Mouse (Mus musculus) forebrain, embryonic 15.5 days (tissue): ENCODE data around the gene Fes. TPM values are rescaled to one million over a fixed set of nuclear protein-coding genes. Genes with fewer than 3 reads are reported as not detected.

Source experiments
- ATAC-seq: fragments of 200-750 bp; cut with Nextera tagmentation; replicated peaks from 2 replicates; pipeline ENCODE4 v1.8.0; 2017; ENCODE audit warnings: mild to moderate bottlenecking, moderate TSS enrichment, moderate library complexity
- H3K27ac ChIP-seq: fragments of 300-500 bp; sonication (generic); replicated peaks from 2 replicates; pipeline ENCODE4 v1.5.1; 2015; ENCODE audit warnings: mild to moderate bottlenecking, inconsistent platforms
- H3K27me3 ChIP-seq: fragments of 300-500 bp; sonication (generic); 2 replicates; pipeline ENCODE4 v1.6.1; 2015; ENCODE audit warnings: inconsistent platforms
- H3K36me3 ChIP-seq: fragments of 300-500 bp; sonication (generic); 2 replicates; pipeline ENCODE4 v1.6.1; 2015; ENCODE audit warnings: mild to moderate bottlenecking, inconsistent platforms
- H3K4me1 ChIP-seq: fragments of 300-500 bp; sonication (generic); 2 replicates; pipeline ENCODE4 v1.6.1; 2015; ENCODE audit warnings: inconsistent platforms
- H3K4me2 ChIP-seq: fragments of 300-500 bp; sonication (generic); replicated peaks from 2 replicates; pipeline ENCODE4 v1.6.1; 2015; ENCODE audit warnings: mild to moderate bottlenecking, inconsistent platforms
- H3K4me3 ChIP-seq: fragments of 300-500 bp; sonication (generic); 2 replicates; pipeline ENCODE4 v1.5.1; 2015; ENCODE audit warnings: mild to moderate bottlenecking, inconsistent platforms
- H3K9ac ChIP-seq: fragments of 300-500 bp; sonication (generic); replicated peaks from 2 replicates; pipeline ENCODE4 v1.6.1; 2015; ENCODE audit warnings: mild to moderate bottlenecking, inconsistent platforms
- H3K9me3 ChIP-seq: fragments of 300-500 bp; sonication (generic); 2 replicates; pipeline ENCODE4 v1.6.1; 2016; ENCODE audit warnings: inconsistent platforms
- WGBS: fragments of 180-500 bp; shearing (Covaris S2); methylation state at CpG from one replicate; pipeline ENCODE4 v1.1.7; 2015; ENCODE audit warnings: mixed read lengths; 5-methylcytosine and 5-hydroxymethylcytosine counted together
- polyA plus RNA-seq: library from polyadenylated mRNA; unstranded; fragments of >200 nt; fragmentation: Nextera tagmentation; extraction: Ambion mirVana; gene quantifications from 2 replicates; pipeline ENCODE4 v1.2.1, GENCODE M21; 2015

The Fes gene
- polyA plus RNA-seq, 1 experiment from 2014 or later, result 2.6 TPM

DNA sequence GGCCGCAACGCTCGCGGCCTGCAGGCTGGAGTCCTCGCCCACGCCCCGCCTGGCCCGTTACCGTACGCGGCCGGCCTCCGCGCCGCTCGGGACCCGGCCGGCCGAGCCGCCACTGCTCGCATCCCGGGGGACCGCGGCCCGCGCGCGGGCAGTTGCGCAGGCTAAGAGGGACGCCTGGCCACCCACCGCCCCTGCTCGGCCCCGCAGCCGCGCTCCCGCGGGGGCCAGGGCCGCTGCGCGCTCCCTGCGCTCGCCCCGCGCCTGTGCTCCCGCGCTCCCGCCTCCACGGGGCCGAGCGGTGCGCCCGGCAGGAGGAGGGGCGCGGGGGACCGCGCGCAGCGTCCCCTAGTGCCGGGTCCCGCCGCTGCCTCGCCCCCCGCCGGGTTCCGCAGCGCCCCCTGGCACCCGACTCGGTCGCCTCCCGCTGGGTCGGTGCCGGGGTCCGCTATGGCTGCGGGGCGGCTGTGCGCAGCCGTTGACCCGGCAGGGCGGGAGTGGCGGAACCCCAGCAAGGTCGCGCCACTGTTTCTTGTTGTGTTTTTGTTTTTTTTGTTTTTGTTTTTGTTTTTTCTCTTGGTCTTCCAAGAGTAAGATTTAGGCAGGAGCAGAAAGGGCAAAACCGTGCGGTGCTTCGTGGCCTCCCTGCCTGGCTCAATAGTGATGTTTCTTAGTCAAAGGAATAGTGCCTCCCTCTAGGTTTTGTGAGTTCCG is 16.6 kb downstream of the Fes start, which contains the start of gene Man2a2:
Man2a2 (minus strand) TSS at position 335 of the 711 bp plus-strand sequence.
- H3K4me2 ChIP-seq, result peak within 1 kb of the TSS; percentile 76
- peaks cover 23% of the 10 kb centered on the region for H3K36me3 ChIP-seq
- ATAC-seq, result peak; percentile 75
- no peaks in the 10 kb centered on the region for H3K9me3 ChIP-seq
- peaks cover 12% of the 10 kb centered on the region for H3K4me1 ChIP-seq
- WGBS, result 1% methylated on average over 79 of the region's 86 CpGs
- H3K4me3 ChIP-seq, result peak within 1 kb of the TSS; percentile 98
- peak within 1 kb of the TSS; percentile 94 for H3K9ac ChIP-seq
- H3K27ac ChIP-seq, result peak within 1 kb of the TSS; percentile 87
- no peaks in the 10 kb centered on the region for H3K27me3 ChIP-seq

DNA sequence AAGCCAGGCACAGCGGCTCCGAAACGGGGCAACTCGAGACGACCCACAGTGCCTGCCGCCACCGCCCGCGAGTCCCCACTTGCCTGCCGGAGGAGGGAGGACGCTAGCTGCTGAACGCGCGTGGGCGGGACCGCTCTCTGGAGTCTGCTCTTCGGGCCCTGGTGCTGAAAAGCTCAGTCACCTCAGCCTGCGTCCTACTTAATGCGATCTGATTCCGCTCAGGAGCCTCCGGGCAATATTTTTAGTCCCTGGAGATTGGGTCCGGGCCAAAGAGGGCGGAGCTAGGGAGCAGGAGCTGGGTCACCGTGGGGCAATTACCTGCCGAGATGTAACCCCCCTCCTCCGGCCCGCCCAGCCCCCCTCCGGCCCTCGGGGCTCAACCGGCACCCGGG is 17.1 kb downstream of the Fes start:
- no peaks in the 10 kb centered on the region for H3K27me3 ChIP-seq
- peak overlapping the region; percentile 94 for H3K9ac ChIP-seq
- H3K4me1 ChIP-seq, result peaks cover 12% of the 10 kb centered on the region
- no peaks in the 10 kb centered on the region for H3K9me3 ChIP-seq
- peak; percentile 62 for ATAC-seq
- H3K27ac ChIP-seq, result peak overlapping the region; percentile 87
- H3K4me2 ChIP-seq, result peak overlapping the region; percentile 76
- under 1% methylated on average over 31 of the region's 31 CpGs for WGBS
- H3K4me3 ChIP-seq, result peak overlapping the region; percentile 98
- H3K36me3 ChIP-seq, result peaks cover 28% of the 10 kb centered on the region

DNA sequence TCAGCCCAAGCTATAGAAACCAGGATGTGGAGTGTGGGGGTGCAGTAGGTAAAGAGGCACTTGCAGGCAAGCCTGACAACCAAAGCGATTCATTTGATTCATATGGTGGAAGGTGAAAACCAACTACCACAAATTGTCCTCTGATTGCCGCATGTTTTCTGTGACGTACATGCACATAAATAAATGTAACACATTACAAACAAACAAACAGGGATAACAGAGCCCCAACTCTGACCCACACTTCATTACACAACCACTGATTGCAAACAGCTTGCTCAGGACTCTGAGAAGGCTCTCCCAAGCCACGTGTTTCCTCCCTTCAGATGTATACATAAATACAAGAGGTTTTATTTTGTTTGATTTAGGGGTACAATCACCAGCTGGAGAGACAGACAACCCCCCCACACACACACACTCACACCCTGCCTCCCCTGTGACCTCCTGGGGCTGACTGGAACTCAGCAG is 17.7 kb downstream of the Fes start:
- 52% methylated on average over 4 of the region's 4 CpGs for WGBS
- Histone ChIP-seq H3K9me3 (no peaks in the 10 kb centered on the region), H3K9ac (peak overlapping the region; percentile 94), H3K4me1 (peaks cover 12% of the 10 kb centered on the region), H3K27ac (peak overlapping the region; percentile 87), H3K4me2 (peak overlapping the region; percentile 76), H3K4me3 (peak overlapping the region; percentile 98), H3K27me3 (no peaks in the 10 kb centered on the region), H3K36me3 (peaks cover 29% of the 10 kb centered on the region)
- ATAC-seq, result peak; percentile 5; the same call in 1 of the 2 replicates

DNA sequence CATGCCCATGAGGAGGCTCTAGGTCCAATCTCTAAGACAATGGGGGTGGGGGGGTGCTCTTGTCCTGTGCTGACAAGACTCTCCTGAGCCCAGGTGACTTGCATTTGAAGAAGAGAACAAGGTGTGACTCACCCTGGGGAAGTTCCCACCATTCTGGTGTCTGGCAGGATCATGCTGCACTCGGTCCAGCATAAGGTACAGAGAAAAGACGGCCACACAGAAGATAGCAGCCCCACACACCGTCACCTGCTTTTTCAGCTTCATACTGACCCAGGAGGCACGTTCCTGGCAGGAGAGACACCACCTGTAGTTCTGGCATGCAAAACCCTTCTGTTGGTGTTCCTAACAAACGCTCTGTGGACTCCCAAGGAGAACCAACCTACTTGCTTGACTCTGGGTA is 18.3 kb downstream of the Fes start:
- peaks cover 12% of the 10 kb centered on the region for H3K4me1 ChIP-seq
- peak overlapping the region; percentile 94; the same call in 1 of the 2 replicates for H3K9ac ChIP-seq
- ATAC-seq, result no peak
- H3K9me3 ChIP-seq, result no peaks in the 10 kb centered on the region
- peaks cover 33% of the 10 kb centered on the region for H3K36me3 ChIP-seq
- peak overlapping the region; percentile 98 for H3K4me3 ChIP-seq
- H3K27me3 ChIP-seq, result no peaks in the 10 kb centered on the region
- H3K4me2 ChIP-seq, result peak overlapping the region; percentile 76
- 67% methylated on average over 5 of the region's 5 CpGs for WGBS
- H3K27ac ChIP-seq, result no peak overlapping the region

DNA sequence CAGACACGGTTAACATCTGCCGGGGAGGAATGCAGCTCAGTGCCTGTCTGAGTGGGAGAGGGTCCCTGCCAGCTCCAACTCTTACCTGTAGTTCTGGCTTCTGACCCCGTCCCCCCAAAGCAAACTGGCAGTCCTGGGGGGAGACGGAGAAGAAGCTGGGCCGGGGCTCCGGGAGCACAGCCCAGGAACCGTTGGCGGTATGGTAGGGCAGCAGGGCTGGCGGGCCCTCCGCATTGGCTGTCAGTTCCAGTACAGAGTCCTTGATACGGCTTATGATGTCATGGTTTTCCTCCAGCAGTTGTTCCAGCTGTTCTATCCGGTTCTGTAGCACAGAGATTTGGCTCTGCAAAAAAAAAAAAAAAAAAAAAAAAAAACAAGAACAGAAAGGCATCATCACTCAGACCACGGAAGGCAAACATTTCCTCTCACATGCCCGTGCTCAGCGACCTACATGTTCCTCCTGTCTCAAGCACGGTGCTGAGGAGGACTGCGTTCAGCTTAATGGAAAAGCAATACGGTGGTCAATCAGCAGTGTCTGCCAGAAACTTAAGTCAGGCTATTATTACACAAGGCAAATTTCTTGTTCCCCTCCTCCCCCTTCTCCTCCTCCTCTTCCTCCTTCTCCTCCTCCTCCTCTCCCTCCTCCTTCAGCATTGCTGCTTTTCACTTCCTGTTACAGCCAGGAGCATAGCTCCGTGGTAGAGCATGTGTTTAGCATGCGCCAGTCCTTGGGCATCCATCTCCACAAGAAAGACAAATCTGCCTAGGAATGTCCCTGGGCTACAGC is 18.9 kb downstream of the Fes start:
- H3K27ac ChIP-seq, result no peak overlapping the region
- WGBS, result 85% methylated on average over 20 of the region's 20 CpGs
- no peak overlapping the region for H3K4me2 ChIP-seq
- no peak for ATAC-seq
- peaks cover 12% of the 10 kb centered on the region for H3K4me1 ChIP-seq
- H3K9me3 ChIP-seq, result no peaks in the 10 kb centered on the region
- no peak overlapping the region for H3K9ac ChIP-seq
- H3K27me3 ChIP-seq, result no peaks in the 10 kb centered on the region
- peaks cover 38% of the 10 kb centered on the region for H3K36me3 ChIP-seq
- H3K4me3 ChIP-seq, result no peak overlapping the region

DNA sequence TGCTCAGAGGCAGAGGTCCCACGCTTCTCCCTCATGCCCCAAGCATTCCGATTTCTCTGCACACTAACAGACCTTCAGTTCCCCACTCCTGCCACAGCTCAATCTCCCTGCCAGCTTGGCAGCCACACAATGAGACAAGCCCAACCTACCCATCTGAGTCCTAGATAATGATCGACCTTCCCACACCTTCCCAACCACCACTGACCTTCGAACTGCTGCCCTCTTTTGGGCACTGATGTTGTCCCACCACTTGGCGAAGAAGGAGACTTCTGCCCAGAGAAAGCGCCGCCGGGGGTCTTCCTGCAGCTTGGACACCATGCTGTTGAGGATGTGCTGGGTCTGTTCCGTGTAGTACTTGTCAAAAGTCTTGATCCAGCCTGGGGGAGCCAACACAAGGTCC is 19.7 kb downstream of the Fes start:
- H3K27ac ChIP-seq, result no peak overlapping the region
- H3K27me3 ChIP-seq, result no peaks in the 10 kb centered on the region
- H3K36me3 ChIP-seq, result peaks cover 46% of the 10 kb centered on the region
- H3K9me3 ChIP-seq, result no peaks in the 10 kb centered on the region
- no peak overlapping the region for H3K4me3 ChIP-seq
- H3K9ac ChIP-seq, result no peak overlapping the region
- H3K4me1 ChIP-seq, result peaks cover 12% of the 10 kb centered on the region
- 90% methylated on average over 9 of the region's 9 CpGs for WGBS
- no peak for ATAC-seq
- no peak overlapping the region for H3K4me2 ChIP-seq

DNA sequence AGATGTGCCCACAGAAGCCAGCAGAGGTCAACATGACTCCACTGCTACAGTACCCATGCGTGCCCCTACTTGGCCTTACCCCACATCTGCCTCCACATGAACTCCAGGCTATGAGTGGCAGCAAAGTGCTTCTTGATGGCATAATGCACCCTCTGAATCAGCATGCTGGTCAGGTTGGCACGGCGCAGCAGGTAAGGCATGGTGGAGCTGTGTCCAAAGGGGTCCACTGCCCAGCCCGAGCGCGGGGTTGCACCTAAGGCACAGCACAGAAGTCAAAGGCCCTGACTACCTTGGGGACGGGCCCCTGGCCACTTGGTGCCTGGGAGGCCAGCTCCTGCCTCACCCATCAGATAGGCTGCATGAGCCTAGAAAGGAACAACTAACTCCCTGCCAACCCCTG is 20.5 kb downstream of the Fes start:
- no peaks in the 10 kb centered on the region for H3K9me3 ChIP-seq
- H3K27me3 ChIP-seq, result no peaks in the 10 kb centered on the region
- H3K9ac ChIP-seq, result no peak overlapping the region
- WGBS, result 98% methylated on average over 7 of the region's 7 CpGs
- H3K27ac ChIP-seq, result no peak overlapping the region
- H3K36me3 ChIP-seq, result peaks cover 54% of the 10 kb centered on the region
- peaks cover 12% of the 10 kb centered on the region for H3K4me1 ChIP-seq
- ATAC-seq, result no peak
- H3K4me2 ChIP-seq, result no peak overlapping the region
- H3K4me3 ChIP-seq, result no peak overlapping the region

DNA sequence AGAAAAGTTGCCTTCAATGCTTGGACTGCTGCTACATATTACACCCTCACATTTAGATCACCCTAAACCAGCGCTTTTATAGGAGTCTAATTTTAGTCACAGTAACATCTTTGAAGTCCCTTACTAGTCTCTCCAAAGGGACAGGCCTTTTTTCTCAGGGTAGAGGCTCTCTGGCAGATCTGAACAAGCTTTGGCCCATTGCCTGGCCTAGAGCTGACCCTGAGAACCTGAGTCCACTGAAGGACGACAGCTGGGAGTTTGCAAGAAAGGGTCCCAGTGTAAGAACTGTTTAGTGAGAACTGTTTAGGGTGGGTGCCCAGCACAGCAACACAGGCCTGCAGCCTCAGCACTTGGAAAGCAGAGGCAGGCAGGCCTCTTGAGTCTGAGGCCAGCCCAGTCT is 22.0 kb downstream of the Fes start:
- 83% methylated on average over 2 of the region's 2 CpGs for WGBS
- peaks cover 68% of the 10 kb centered on the region for H3K36me3 ChIP-seq

DNA sequence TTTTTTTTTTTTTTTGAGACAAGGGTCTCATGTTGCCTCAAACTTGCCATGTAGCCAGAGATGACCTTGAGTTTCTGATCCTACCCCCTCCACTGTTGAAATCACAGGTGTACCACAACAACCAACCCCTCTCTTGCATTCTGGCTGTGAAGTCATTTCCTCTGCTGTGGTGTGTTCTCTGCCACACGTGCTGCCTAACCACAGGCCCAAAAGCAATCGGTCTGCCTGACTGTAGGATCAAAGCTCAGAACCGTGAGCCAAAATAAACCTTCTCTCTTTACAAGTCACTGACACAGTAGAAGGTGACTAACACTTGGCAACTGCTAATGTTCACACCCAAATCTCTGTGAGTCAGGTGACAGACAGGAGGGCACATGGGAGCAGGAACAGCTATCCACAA is 27.3 kb downstream of the Fes start:
- Histone ChIP-seq H3K4me2 (no peak overlapping the region), H3K27ac (no peak overlapping the region), H3K4me1 (no peaks in the 10 kb centered on the region), H3K9ac (no peak overlapping the region), H3K27me3 (no peaks in the 10 kb centered on the region), H3K9me3 (no peaks in the 10 kb centered on the region), H3K4me3 (no peak overlapping the region), H3K36me3 (peaks cover 84% of the 10 kb centered on the region)
- no peak for ATAC-seq
- 87% methylated on average over 3 of the region's 3 CpGs for WGBS

More for the DNA sequence above, 22.0 kb downstream of the Fes start:
- H3K27me3 ChIP-seq, result no peaks in the 10 kb centered on the region
- H3K9ac ChIP-seq, result no peak overlapping the region
- no peak overlapping the region for H3K4me3 ChIP-seq
- H3K9me3 ChIP-seq, result no peaks in the 10 kb centered on the region
- H3K27ac ChIP-seq, result no peak overlapping the region
- peaks cover 12% of the 10 kb centered on the region for H3K4me1 ChIP-seq
- ATAC-seq, result no peak
- no peak overlapping the region for H3K4me2 ChIP-seq

DNA sequence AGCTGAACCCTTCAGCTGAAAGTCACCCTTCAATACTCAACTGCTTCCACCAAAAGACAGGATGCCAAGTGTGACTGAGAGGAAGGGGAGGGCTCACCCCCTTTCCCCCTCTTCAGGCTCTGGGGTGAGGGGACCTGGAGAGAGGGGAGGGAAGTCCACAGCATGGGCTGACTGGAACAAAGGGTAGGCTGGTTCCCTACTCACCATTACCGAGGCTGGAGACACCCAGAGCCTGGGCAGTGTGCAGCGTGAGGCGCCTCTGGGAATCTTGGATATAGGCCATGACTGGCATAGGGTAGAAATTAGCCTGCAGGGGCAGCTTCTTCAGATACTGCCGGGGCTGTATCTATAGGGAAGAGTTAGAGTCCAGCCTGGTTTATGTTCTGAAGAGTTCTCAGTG is 29.7 kb downstream of the Fes start:
- 45% methylated on average over 4 of the region's 4 CpGs for WGBS
- Histone ChIP-seq H3K27ac (no peak overlapping the region), H3K36me3 (peaks cover 80% of the 10 kb centered on the region)

DNA sequence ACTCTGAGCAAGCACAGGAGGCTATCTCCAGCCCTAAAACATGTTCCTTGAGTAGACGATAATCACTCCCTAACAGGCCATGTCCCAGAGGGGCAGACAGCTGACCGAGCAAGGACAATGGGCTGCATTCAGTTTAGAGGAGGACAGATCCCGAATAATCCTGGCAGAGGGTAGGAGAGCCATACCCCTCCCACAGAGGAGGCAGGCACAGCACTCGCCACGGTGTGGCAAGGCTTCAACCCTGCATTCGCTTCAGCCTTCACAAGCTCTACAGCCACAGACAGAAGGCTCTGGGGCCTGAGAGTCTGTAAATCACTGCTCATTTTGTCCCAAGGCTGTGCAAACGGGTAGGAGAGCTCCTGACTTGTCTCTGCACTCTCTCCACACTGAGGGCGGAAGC is 30.6 kb downstream of the Fes start:
- no peak overlapping the region for H3K9ac ChIP-seq
- H3K36me3 ChIP-seq, result peaks cover 79% of the 10 kb centered on the region
- H3K4me3 ChIP-seq, result no peak overlapping the region
- no peaks in the 10 kb centered on the region for H3K9me3 ChIP-seq
- no peak overlapping the region for H3K4me2 ChIP-seq
- WGBS, result 18% methylated on average over 8 of the region's 8 CpGs
- no peak for ATAC-seq
- H3K27me3 ChIP-seq, result no peaks in the 10 kb centered on the region
- no peak overlapping the region for H3K27ac ChIP-seq
- no peaks in the 10 kb centered on the region for H3K4me1 ChIP-seq

More for the DNA sequence above, 29.7 kb downstream of the Fes start:
- H3K27me3 ChIP-seq, result no peaks in the 10 kb centered on the region
- no peaks in the 10 kb centered on the region for H3K9me3 ChIP-seq
- H3K4me2 ChIP-seq, result no peak overlapping the region
- no peaks in the 10 kb centered on the region for H3K4me1 ChIP-seq
- H3K9ac ChIP-seq, result no peak overlapping the region
- no peak overlapping the region for H3K4me3 ChIP-seq
- no peak for ATAC-seq

DNA sequence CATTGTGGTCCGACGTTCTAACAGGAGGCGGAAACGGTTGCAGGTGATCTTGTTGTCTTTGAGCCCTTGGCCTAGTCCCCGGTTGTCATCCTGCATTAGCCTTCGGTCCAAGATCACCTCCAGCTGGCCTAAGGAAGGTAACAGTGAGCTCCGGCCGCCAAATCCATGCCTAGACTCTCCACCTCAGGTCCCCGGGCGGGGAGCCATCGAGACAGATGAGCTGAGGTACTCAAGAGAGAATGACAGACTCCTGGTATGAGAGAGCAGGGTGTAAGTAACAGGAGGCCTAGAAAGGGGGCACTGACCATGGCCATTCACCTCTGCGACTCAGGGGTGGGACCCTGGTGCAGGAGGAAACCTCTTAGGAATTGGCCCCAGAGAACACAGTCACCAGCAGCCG is 31.4 kb downstream of the Fes start:
- H3K27ac ChIP-seq, result no peak overlapping the region
- no peak overlapping the region for H3K4me3 ChIP-seq
- no peak overlapping the region for H3K4me2 ChIP-seq
- no peaks in the 10 kb centered on the region for H3K9me3 ChIP-seq
- 89% methylated on average over 13 of the region's 13 CpGs for WGBS
- H3K27me3 ChIP-seq, result no peaks in the 10 kb centered on the region
- ATAC-seq, result no peak
- peaks cover 78% of the 10 kb centered on the region for H3K36me3 ChIP-seq
- H3K9ac ChIP-seq, result no peak overlapping the region
- H3K4me1 ChIP-seq, result no peaks in the 10 kb centered on the region
